Mouse (Mus musculus) neutrophil, adult 5-6 weeks (primary cell): ENCODE measurements around the gene Gm11034. TPM values are rescaled to one million over a fixed set of nuclear protein-coding genes. Genes with fewer than 3 reads are reported as not detected.

ENCODE experiments used
- total RNA-seq: library from RNA; stranded (forward); fragments of 200-1000 nt; gene quantifications from 2 replicates; pipeline ENCODE4 v1.2.3, GENCODE M21; 2017

Gm11034 gene
- total RNA-seq, 1 experiment from 2014 or later, result not detected

Other genes starting within 250 kb of the Gm11034 start
- 257 and 280 TPM in 2 replicates for gene Cyp4f18, start 204.0 kb downstream of the Gm11034 start, total RNA-seq
- 0.12 and 0.47 TPM in 2 replicates for gene Olfr372, start 172.4 kb downstream of the Gm11034 start, total RNA-seq
- 0.61 TPM in 1 of 2 replicates, not detected in the other for gene Olfr373, start 130.5 kb downstream of the Gm11034 start, total RNA-seq
- 0.12 TPM in 2 replicates for gene Olfr374, start 106.6 kb downstream of the Gm11034 start, total RNA-seq
- 600 and 603 TPM in 2 replicates for gene Tpm4, start 78.7 kb downstream of the Gm11034 start, total RNA-seq
- 510 and 563 TPM in 2 replicates for gene Rab8a, start 52.4 kb downstream of the Gm11034 start, total RNA-seq
- 38.6 and 47.4 TPM in 2 replicates for gene Hsh2d, start 24.0 kb downstream of the Gm11034 start, total RNA-seq
- gene Cib3, start 799 bp downstream of the Gm11034 start, total RNA-seq, result 1.6 and 1.7 TPM in 2 replicates
- 259 and 282 TPM in 2 replicates for gene Fam32a, start 6.1 kb upstream of the Gm11034 start, total RNA-seq
- 156 and 166 TPM in 2 replicates for gene Ap1m1, start 26.4 kb upstream of the Gm11034 start, total RNA-seq
- gene Gm10282, start 91.6 kb upstream of the Gm11034 start, total RNA-seq, result 5.0 and 9.7 TPM in 2 replicates
- gene Klf2, start 105.4 kb upstream of the Gm11034 start, total RNA-seq, result 428 and 461 TPM in 2 replicates
- 69.5 and 70.0 TPM in 2 replicates for gene Eps15l1, start 207.8 kb upstream of the Gm11034 start, total RNA-seq
- 0.81 TPM in 1 of 2 replicates, not detected in the other for gene Calr3, start 230.2 kb upstream of the Gm11034 start, total RNA-seq
- 11.2 and 12.3 TPM in 2 replicates for gene 1700030K09Rik, start 230.2 kb upstream of the Gm11034 start, total RNA-seq